8 mouse cellular contexts compared by ENCODE assay signal in genomic region chr14:46788505-46788901, GRCm38 (mm10). TPM values are rescaled to one million over a fixed set of nuclear protein-coding genes. Genes with fewer than 3 reads are reported as not detected.
A peak's percentile ranks its signal among the peaks of the same experiment; 100 is the strongest.
DNase-seq lines count a peak whose midpoint lies in the region; ATAC-seq lines count a peak whose summit lies in the region.

No protein-coding gene starts in this region.

- H3K36me3 ChIP-seq in forebrain, embryonic 10.5 days (replicated peaks), result peaks cover 19% of the 10 kb centered on the region
- H3K36me3 ChIP-seq in limb, embryonic 11.5 days (ENCODE audit: control insufficient read depth, insufficient read depth, low read length), result no peaks in the 10 kb centered on the region; the same call in 1 of the 2 replicates
- no peaks in the 10 kb centered on the region for H3K36me3 ChIP-seq in neural tube, embryonic 14.5 days (ENCODE audit: control insufficient read depth, insufficient read depth, low read length)

- ATAC-seq in limb, embryonic 11.5 days (ENCODE audit: insufficient number of reproducible peaks, low FRiP score, low TSS enrichment, low read depth), result no peak
- peak; percentile 1; the same call in 1 of the 2 replicates for ATAC-seq in neural tube, embryonic 14.5 days (ENCODE audit: low read depth)

- DNase-seq in embryo, embryonic 10 days (ENCODE audit: low spot score), result peak; percentile 11
- no peak for DNase-seq in embryo, embryonic 10.5 days (ENCODE audit: low spot score)
- DNase-seq in 3T3-L1 (ENCODE audit: low read depth, low spot score), result peak; percentile 13
- no peak for DNase-seq in forebrain, embryonic 10.5 days (ENCODE audit: extremely low spot score, low spot score)
- no peak for DNase-seq in limb, embryonic 11.5 days (ENCODE audit: low spot score)
- no peak for DNase-seq in left cerebral cortex, adult 8-10 months (ENCODE audit: low spot score in 2 of 2)
- DNase-seq in layer of hippocampus, adult 9-10 months (ENCODE audit: low spot score), result no peak

- no peak overlapping the region for H3K4me2 ChIP-seq in limb, embryonic 11.5 days (ENCODE audit: low read depth, severe bottlenecking)
- H3K4me2 ChIP-seq in neural tube, embryonic 14.5 days (ENCODE audit: low read depth, low read length), result peak overlapping the region; percentile 76

- H3K9ac ChIP-seq in limb, embryonic 11.5 days (ENCODE audit: low read length), result no peak overlapping the region; the same call in 1 of the 2 replicates
- H3K9ac ChIP-seq in neural tube, embryonic 14.5 days (replicated peaks; ENCODE audit: low read depth, low read length), result peak overlapping the region; percentile 94; the same call in 1 of the 2 replicates

- WGBS in forebrain, embryonic 10.5 days, result 34% methylated on average over 8 of the region's 8 CpGs
- WGBS in limb, embryonic 11.5 days, result 32% methylated on average over 8 of the region's 8 CpGs
- WGBS in neural tube, embryonic 14.5 days, result 38% methylated on average over 8 of the region's 8 CpGs

- H3K9me3 ChIP-seq in forebrain, embryonic 10.5 days, result no peaks in the 10 kb centered on the region
- H3K9me3 ChIP-seq in limb, embryonic 11.5 days (ENCODE audit: control insufficient read depth, low read length), result no peaks in the 10 kb centered on the region
- no peaks in the 10 kb centered on the region for H3K9me3 ChIP-seq in neural tube, embryonic 14.5 days (ENCODE audit: control insufficient read depth, low read length)

- H3K27me3 ChIP-seq in forebrain, embryonic 10.5 days (ENCODE audit: poor library complexity, severe bottlenecking), result no peaks in the 10 kb centered on the region
- no peaks in the 10 kb centered on the region for H3K27me3 ChIP-seq in limb, embryonic 11.5 days (ENCODE audit: control insufficient read depth, insufficient read depth, low read length)
- H3K27me3 ChIP-seq in neural tube, embryonic 14.5 days (ENCODE audit: control insufficient read depth, insufficient read depth, low read length), result no peaks in the 10 kb centered on the region; the same call in 1 of the 2 replicates

- peaks cover 25% of the 10 kb centered on the region for H3K4me1 ChIP-seq in forebrain, embryonic 10.5 days
- peaks cover 6% of the 10 kb centered on the region for H3K4me1 ChIP-seq in limb, embryonic 11.5 days (ENCODE audit: control insufficient read depth, insufficient read depth, low read length)
- H3K4me1 ChIP-seq in neural tube, embryonic 14.5 days (ENCODE audit: control insufficient read depth, insufficient read depth, low read length), result peaks cover 12% of the 10 kb centered on the region; the same call in 1 of the 2 replicates

- H3K4me3 ChIP-seq in forebrain, embryonic 10.5 days, result peak overlapping the region; percentile 93
- H3K4me3 ChIP-seq in limb, embryonic 11.5 days (ENCODE audit: low read depth, low read length), result peak overlapping the region; percentile 76
- H3K4me3 ChIP-seq in neural tube, embryonic 14.5 days (ENCODE audit: low read depth, low read length), result peak overlapping the region; percentile 93

- H3K27ac ChIP-seq in forebrain, embryonic 10.5 days, result peak overlapping the region; percentile 100
- H3K27ac ChIP-seq in limb, embryonic 11.5 days (replicated peaks; ENCODE audit: low read depth, low read length), result peak overlapping the region; percentile 10
- peak overlapping the region; percentile 1; the same call in 1 of the 2 replicates for H3K27ac ChIP-seq in neural tube, embryonic 14.5 days (ENCODE audit: low read depth, low read length)

RNA-seq across cellular contexts. Expression of gene Cnih1, which starts 0.3 kb away (rescaled TPM):
- 204 and 209 TPM in 2 replicates for polyA plus RNA-seq in forebrain, embryonic 10.5 days (2016; fragmentation: Nextera tagmentation; extraction: Ambion mirVana)
- polyA plus RNA-seq in limb, embryonic 11.5 days (2014; fragmentation: Nextera tagmentation; extraction: Ambion mirVana), result 198 and 213 TPM in 2 replicates
- 218 and 238 TPM in 2 replicates for polyA plus RNA-seq in neural tube, embryonic 14.5 days (2014; fragmentation: Nextera tagmentation; extraction: Ambion mirVana)
- 10 to 100 TPM; 78.6 to 90.2 (median 83.1) TPM for total RNA-seq in left cerebral cortex, adult 8-10 months (2022)

RNA-seq across cellular contexts. Expression of gene Cdkn3, which starts 28.2 kb away (rescaled TPM):
- 42.8 and 53.3 TPM in 2 replicates for polyA plus RNA-seq in forebrain, embryonic 10.5 days (2016; fragmentation: Nextera tagmentation; extraction: Ambion mirVana)
- polyA plus RNA-seq in limb, embryonic 11.5 days (2014; fragmentation: Nextera tagmentation; extraction: Ambion mirVana), result 48.1 and 48.2 TPM in 2 replicates
- polyA plus RNA-seq in neural tube, embryonic 14.5 days (2014; fragmentation: Nextera tagmentation; extraction: Ambion mirVana), result 5.2 and 8.4 TPM in 2 replicates
- total RNA-seq in left cerebral cortex, adult 8-10 months (2022), result 1 to 10 TPM in 2 of 4 experiments, under 1 TPM in 2; 0.74 to 3.1 (median 1.2) TPM

RNA-seq across cellular contexts. Expression of gene Gmfb, which starts 33.5 kb away (rescaled TPM):
- 106 and 107 TPM in 2 replicates for polyA plus RNA-seq in forebrain, embryonic 10.5 days (2016; fragmentation: Nextera tagmentation; extraction: Ambion mirVana)
- 99.2 and 111 TPM in 2 replicates for polyA plus RNA-seq in limb, embryonic 11.5 days (2014; fragmentation: Nextera tagmentation; extraction: Ambion mirVana)
- polyA plus RNA-seq in neural tube, embryonic 14.5 days (2014; fragmentation: Nextera tagmentation; extraction: Ambion mirVana), result 161 and 163 TPM in 2 replicates
- 100 to 1,000 TPM; 125 to 141 (median 132) TPM for total RNA-seq in left cerebral cortex, adult 8-10 months (2022)

RNA-seq across cellular contexts. Expression of gene Cgrrf1, which starts 43.4 kb away (rescaled TPM):
- polyA plus RNA-seq in forebrain, embryonic 10.5 days (2016; fragmentation: Nextera tagmentation; extraction: Ambion mirVana), result 34.5 and 35.8 TPM in 2 replicates
- 29.5 and 35.2 TPM in 2 replicates for polyA plus RNA-seq in limb, embryonic 11.5 days (2014; fragmentation: Nextera tagmentation; extraction: Ambion mirVana)
- polyA plus RNA-seq in neural tube, embryonic 14.5 days (2014; fragmentation: Nextera tagmentation; extraction: Ambion mirVana), result 23.5 and 26.2 TPM in 2 replicates
- total RNA-seq in left cerebral cortex, adult 8-10 months (2022), result 10 to 100 TPM; 31.6 to 38.2 (median 31.9) TPM

Comparison
In these comparisons a context has a peak if more than half of its experiments do, and no peak if none do; other contexts are left out.
1. DNase-seq: peak in embryo, embryonic 10 days (single experiment) and 3T3-L1 (single experiment); none in embryo, embryonic 10.5 days (single experiment), forebrain, embryonic 10.5 days (single experiment), limb, embryonic 11.5 days (single experiment), left cerebral cortex, adult 8-10 months (0 of 2) and layer of hippocampus, adult 9-10 months (single experiment).
2. H3K27ac ChIP-seq: peak in every context shown above with its lines; median percentile 100 in forebrain, embryonic 10.5 days; 10 in limb, embryonic 11.5 days; 1 in neural tube, embryonic 14.5 days.
3. Peak in every context shown above with its lines, with median percentiles within 50 percentile points of each other: H3K4me3 ChIP-seq.